Mouse (Mus musculus) neutrophil, adult 5-6 weeks (primary cell): ENCODE results near the gene Ubald1. TPM values are rescaled to one million over a fixed set of nuclear protein-coding genes. Genes with fewer than 3 reads are reported as not detected.

Source experiments
- ATAC-seq: fragments of 151-379, 151-347 bp; 2 replicates; pipeline ENCODE4 v1.8.0; 2017; ENCODE audit warnings: mild to moderate bottlenecking, moderate TSS enrichment; ENCODE audit not compliant: insufficient number of reproducible peaks, poor library complexity, low FRiP score, severe bottlenecking; ENCODE audit errors: extremely low read depth
- total RNA-seq: library from RNA; stranded (forward); fragments of 200-1000 nt; gene quantifications from 2 replicates; pipeline ENCODE4 v1.2.3, GENCODE M21; 2017

The Ubald1 gene
- total RNA-seq, 1 experiment from 2014 or later, result 36.3 TPM

- ATAC-seq, result no peak
These were observed 46.3 kb downstream of the Ubald1 start for GRCm38 (mm10) chr16:4833858-4834257.

GRCm38 (mm10) chr16:4831650-4832419 lies 48.3 kb downstream of the Ubald1 start:
- no peak for ATAC-seq

- no peak for ATAC-seq
These were observed 50.7 kb downstream of the Ubald1 start for GRCm38 (mm10) chr16:4829271-4829900.

- ATAC-seq, result no peak
These were observed 52.5 kb downstream of the Ubald1 start for GRCm38 (mm10) chr16:4827639-4828038.

Other genes starting within 250 kb of the Ubald1 start
- gene Vasn, start 240.4 kb downstream of the Ubald1 start, total RNA-seq, result 0.12 and 1.4 TPM in 2 replicates
- gene Dnaja3, start 240.3 kb downstream of the Ubald1 start, total RNA-seq, result 24.2 and 33.9 TPM in 2 replicates
- gene Coro7, start 200.5 kb downstream of the Ubald1 start, total RNA-seq, result 59.7 and 65.6 TPM in 2 replicates
- gene Nmral1, start 161.0 kb downstream of the Ubald1 start, total RNA-seq, result 12.0 and 12.3 TPM in 2 replicates
- gene Hmox2, start 154.0 kb downstream of the Ubald1 start, total RNA-seq, result 70.6 and 97.2 TPM in 2 replicates
- 22.6 and 23.4 TPM in 2 replicates for gene Cdip1, start 90.0 kb downstream of the Ubald1 start, total RNA-seq
- gene 4930562C15Rik, start 44.9 kb downstream of the Ubald1 start, total RNA-seq, result 0.58 and 2.6 TPM in 2 replicates
- gene Mgrn1, start 5.9 kb upstream of the Ubald1 start, total RNA-seq, result 78.8 and 85.0 TPM in 2 replicates
- 9.9 and 17.4 TPM in 2 replicates for gene Nudt16l1, start 58.4 kb upstream of the Ubald1 start, total RNA-seq
- gene Anks3, start 83.9 kb upstream of the Ubald1 start, total RNA-seq, result 81.5 and 84.8 TPM in 2 replicates
- gene Sept12, start 117.5 kb upstream of the Ubald1 start, total RNA-seq, result not detected in 2 replicates
- not detected in 2 replicates for gene Smim22, start 127.0 kb upstream of the Ubald1 start, total RNA-seq
- 50.2 and 55.1 TPM in 2 replicates for gene Rogdi, start 133.2 kb upstream of the Ubald1 start, total RNA-seq
- gene Glyr1, start 169.5 kb upstream of the Ubald1 start, total RNA-seq, result 154 and 165 TPM in 2 replicates
- 60.3 and 61.9 TPM in 2 replicates for gene Ubn1, start 169.7 kb upstream of the Ubald1 start, total RNA-seq